Mouse (Mus musculus) megakaryocyte, embryonic 14.5 days (primary cell): ENCODE measurements around the gene Cfap43.

Experiments used
- FLI1 ChIP-seq: IDR thresholded peaks from 2 replicates; pipeline ENCODE4 v1.6.1; 2012; ENCODE audit warnings: low read length, inconsistent platforms, mixed read lengths
- GATA1 ChIP-seq: IDR thresholded peaks from 3 replicates; pipeline ENCODE4 v1.6.1; 2012; ENCODE audit warnings: mixed read lengths, low read length, inconsistent platforms, borderline replicate concordance

DNA sequence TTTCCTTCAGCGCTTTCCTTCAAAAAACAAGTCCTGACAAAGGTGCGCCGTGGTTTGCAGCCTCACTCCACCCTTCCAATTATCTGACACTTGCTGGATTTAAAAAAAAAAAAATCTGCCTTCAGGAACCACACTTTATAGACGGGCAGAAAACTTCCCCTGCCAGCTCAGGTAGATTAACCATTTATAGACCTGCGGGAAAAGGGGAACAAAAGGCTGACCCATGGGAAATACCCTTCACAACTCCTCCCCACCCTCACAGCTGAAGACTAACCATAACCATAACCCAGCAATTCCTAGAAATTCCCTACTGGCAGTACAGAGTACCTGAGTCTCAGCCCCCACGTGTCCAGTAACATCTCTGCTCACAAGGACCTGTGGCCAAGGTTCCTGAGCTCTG, 227.1 kb downstream of the Cfap43 start, which contains the start of gene Col17a1:
- no peak for TF ChIP-seq FLI1
- TF ChIP-seq GATA1: no peak
